ENCODE assay signal across 8 mouse cellular contexts in the genomic region with DNA sequence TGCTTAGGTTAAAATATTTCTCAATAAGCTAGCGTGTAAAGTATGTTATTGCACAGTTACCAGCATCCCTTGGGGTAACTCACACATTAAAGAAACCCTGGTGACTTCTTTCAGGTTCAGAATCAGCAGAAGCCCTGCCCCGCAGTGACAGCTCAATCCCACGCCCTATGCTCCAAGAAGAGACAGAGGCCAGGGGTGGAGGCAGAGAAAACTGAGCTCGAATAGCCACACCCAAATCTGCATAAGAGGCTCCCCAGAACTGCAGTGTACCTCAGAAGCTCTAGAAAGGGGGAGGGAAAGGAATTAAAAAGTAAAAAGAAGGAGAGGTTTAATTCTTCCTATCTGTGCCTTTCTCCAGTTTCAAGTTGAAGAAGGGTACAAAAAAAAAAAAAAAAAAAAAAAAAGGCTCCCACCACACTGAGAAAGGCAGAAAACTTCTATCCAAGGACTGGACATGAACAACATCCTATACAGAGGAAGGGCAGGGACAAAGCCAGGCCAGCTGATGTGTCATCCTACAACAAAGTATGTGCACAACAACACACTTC.
DNase-seq lines count a peak whose midpoint lies in the region; ATAC-seq and TF ChIP-seq lines count a peak whose summit lies in the region.

No protein-coding gene starts in this region.

- H3K4me3 ChIP-seq in lung, embryonic 15.5 days, result no peak overlapping the region
- no peak overlapping the region for H3K4me3 ChIP-seq in lung, adult 2 months (replicated peaks; ENCODE audit: extremely low read depth, low read depth, low read length)
- H3K4me3 ChIP-seq in hindbrain, embryonic 15.5 days, result no peak overlapping the region

- H3K36me3 ChIP-seq in lung, embryonic 15.5 days, result peaks cover 19% of the 10 kb centered on the region
- H3K36me3 ChIP-seq in hindbrain, embryonic 15.5 days, result no peaks in the 10 kb centered on the region

- H3K9me3 ChIP-seq in lung, embryonic 15.5 days, result no peaks in the 10 kb centered on the region
- no peaks in the 10 kb centered on the region for H3K9me3 ChIP-seq in hindbrain, embryonic 15.5 days

- no peak for TF ChIP-seq POLR2A in lung, adult 2 months (IDR thresholded peaks at IDR 0.05; ENCODE audit: borderline replicate concordance, extremely low read depth, low read depth, low read length)

- H3K27me3 ChIP-seq in lung, embryonic 15.5 days, result no peaks in the 10 kb centered on the region
- H3K27me3 ChIP-seq in hindbrain, embryonic 15.5 days, result no peaks in the 10 kb centered on the region

- no peak overlapping the region for H3K9ac ChIP-seq in lung, embryonic 15.5 days
- no peak overlapping the region for H3K9ac ChIP-seq in hindbrain, embryonic 15.5 days

- no peak for TF ChIP-seq CTCF in lung, adult 2 months (IDR thresholded peaks at IDR 0.05; ENCODE audit: insufficient read depth, low read length)

- 72% methylated on average over 4 of the region's 4 CpGs for WGBS in lung, embryonic 15.5 days
- WGBS in lung, adult 2 months, result 46% methylated on average over 4 of the region's 4 CpGs
- 72% methylated on average over 4 of the region's 4 CpGs for WGBS in hindbrain, embryonic 15.5 days

- no peak for DNase-seq in lung, adult 2 months
- peak; percentile 63 for DNase-seq in c-Kit-positive CD71-positive TER-119-positive erythroid progenitor cells, embryonic 14.5 days (ENCODE audit: low spot score)
- DNase-seq in naive thymus-derived CD4-positive, alpha-beta T cell, adult 2 months (ENCODE audit: low read depth), result peak; percentile 42
- DNase-seq in thymus, postnatal 4 days, result no peak
- DNase-seq in spleen, adult 12 weeks (ENCODE audit: low spot score), result no peak
- no peak for DNase-seq in embryo, embryonic 10.5 days (ENCODE audit: low spot score)

- peaks cover 11% of the 10 kb centered on the region; the same call in 1 of the 2 replicates for H3K4me1 ChIP-seq in lung, embryonic 15.5 days
- peaks cover 54% of the 10 kb centered on the region for H3K4me1 ChIP-seq in lung, adult 2 months (ENCODE audit: control insufficient read depth, insufficient read depth, low read length)
- peaks cover 36% of the 10 kb centered on the region; the same call in 1 of the 2 replicates for H3K4me1 ChIP-seq in hindbrain, embryonic 15.5 days (replicated peaks)

- peak overlapping the region; percentile 53; the same call in 1 of the 2 replicates for H3K27ac ChIP-seq in lung, embryonic 15.5 days
- 0 out of 2 replicates have a peak overlapping the region, but pooled peaks have one; percentile 43 for H3K27ac ChIP-seq in hindbrain, embryonic 15.5 days (replicated peaks)

- H3K4me2 ChIP-seq in lung, embryonic 15.5 days, result no peak overlapping the region
- no peak overlapping the region for H3K4me2 ChIP-seq in hindbrain, embryonic 15.5 days

- ATAC-seq in lung, embryonic 15.5 days (ENCODE audit: borderline replicate concordance, extremely low read depth, low FRiP score, low TSS enrichment), result no peak
- ATAC-seq in hindbrain, embryonic 15.5 days (ENCODE audit: low FRiP score, low read depth), result no peak

Comparison
In these comparisons a context has a peak if more than half of its experiments do, and no peak if none do; other contexts are left out.
1. DNase-seq: peak in c-Kit-positive CD71-positive TER-119-positive erythroid progenitor cells, embryonic 14.5 days (single experiment) and naive thymus-derived CD4-positive, alpha-beta T cell, adult 2 months (single experiment); none in lung, adult 2 months (single experiment), thymus, postnatal 4 days (single experiment), spleen, adult 12 weeks (single experiment) and embryo, embryonic 10.5 days (single experiment).